Mouse (Mus musculus): Measurements from ENCODE around the gene H2al1a.

The H2al1a gene

DNA sequence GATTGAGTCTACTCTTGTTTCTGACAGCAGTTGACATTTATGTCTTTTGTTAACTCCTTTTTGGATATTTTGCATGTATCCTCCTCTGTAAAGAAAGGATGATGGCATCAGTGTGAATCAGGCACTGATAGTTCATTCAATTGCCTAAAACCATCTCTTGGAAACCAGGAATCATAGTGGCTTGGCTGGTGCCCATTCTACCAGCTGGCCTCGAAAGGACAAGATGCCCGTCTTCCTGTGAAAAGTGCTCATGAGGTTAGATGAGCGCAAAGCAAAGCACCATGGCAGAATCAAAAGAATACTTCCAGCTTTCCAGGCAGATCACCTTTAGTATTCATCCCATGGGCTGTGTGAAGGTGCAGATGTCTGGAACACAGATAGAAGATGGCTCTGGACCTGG, 47.7 kb downstream of the H2al1a start:
- DNase-seq: no peak
